Mouse (Mus musculus) hematopoietic multipotent progenitor cell, adult 10-12 weeks (in vitro differentiated cells): ENCODE data around the gene Vmn1r129. TPM values are rescaled to one million over a fixed set of nuclear protein-coding genes. Genes with fewer than 3 reads are reported as not detected.

ENCODE experiments used
- polyA plus RNA-seq: library from polyadenylated mRNA; stranded (reverse); fragments of >175 nt; gene quantifications from 2 replicates; pipeline ENCODE4 v1.2.3, GENCODE M21; 2012; ENCODE audit warnings: low replicate concordance

Gene Vmn1r129
- not detected in 2 replicates for polyA plus RNA-seq

DNA sequence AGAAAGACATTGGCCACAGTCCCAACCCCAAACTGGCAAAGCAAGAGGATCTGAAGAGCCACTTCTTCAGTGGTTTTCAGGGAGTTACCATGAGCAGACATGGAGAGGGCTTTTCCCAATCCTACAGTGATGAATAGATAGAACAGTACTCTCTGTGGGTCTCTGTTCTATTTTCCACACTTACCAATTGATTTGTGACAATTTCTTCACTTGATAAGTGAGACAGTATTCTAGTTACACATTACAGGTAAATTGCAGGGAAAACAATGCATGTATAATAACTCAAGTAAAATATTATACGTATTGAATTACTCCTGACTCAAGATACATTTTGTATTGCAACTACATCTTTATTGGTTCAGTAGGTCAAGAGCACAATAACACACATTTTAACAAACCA, at the start of gene Vmn1r129:
TSS of gene Vmn1r129 (minus strand) at position 101 of the 400 bp plus-strand sequence.

DNA sequence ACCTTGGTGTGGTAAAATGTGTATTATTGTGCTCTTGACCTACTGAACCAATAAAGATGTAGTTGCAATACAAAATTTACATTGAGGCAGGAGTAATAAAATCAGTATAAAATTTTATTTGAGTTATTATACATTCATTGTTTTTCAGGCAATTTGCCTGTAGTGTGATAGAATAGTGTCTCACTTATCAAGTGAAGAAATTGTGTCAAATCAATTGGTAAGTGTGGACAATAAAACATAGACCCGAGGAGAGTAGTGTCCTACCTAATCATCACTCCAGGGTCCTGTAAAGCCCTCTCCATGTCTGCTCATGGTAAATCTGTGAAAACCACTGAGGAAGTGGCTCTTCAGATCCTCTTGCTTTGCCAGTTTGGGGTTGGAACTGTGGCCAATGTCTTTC, 12.0 kb downstream of the Vmn1r129 start, which contains the start of gene Vmn1r128:
TSS of gene Vmn1r128 (plus strand) at position 301 of the 400 bp plus-strand sequence.

DNA sequence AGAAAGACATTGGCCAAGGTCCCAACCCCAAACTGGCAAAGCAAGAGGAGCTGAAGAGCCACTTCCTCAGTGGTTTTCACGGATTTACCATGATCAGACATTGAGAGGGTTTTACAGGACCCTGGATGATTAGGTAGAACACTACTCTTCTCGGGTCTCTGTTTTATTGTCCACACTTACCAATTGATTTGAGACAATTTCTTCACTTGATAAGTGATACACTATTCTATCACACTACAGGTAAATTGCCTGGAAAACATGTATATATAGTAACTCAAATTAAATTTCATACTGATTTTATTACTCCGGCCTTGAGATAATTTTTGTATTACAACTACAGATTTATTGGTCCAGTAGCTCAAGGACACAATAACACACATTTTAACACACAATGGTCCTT, 41.3 kb downstream of the Vmn1r129 start, which contains the start of gene Vmn1r127:
TSS of gene Vmn1r127 (minus strand) at position 101 of the 400 bp plus-strand sequence.

Other genes with a start within 250 kb of the Vmn1r129 start
- gene Vmn1r122, start 227.2 kb downstream of the Vmn1r129 start, polyA plus RNA-seq: not detected in 2 replicates
- not detected in 2 replicates for gene Vmn1r123, start 199.1 kb downstream of the Vmn1r129 start, polyA plus RNA-seq
- gene Gm5157, start 170.9 kb downstream of the Vmn1r129 start, polyA plus RNA-seq: not detected in 2 replicates
- not detected in 2 replicates for gene Vmn1r124, start 100.7 kb downstream of the Vmn1r129 start, polyA plus RNA-seq
- not detected in 2 replicates for gene Vmn1r125, start 89.1 kb downstream of the Vmn1r129 start, polyA plus RNA-seq
- gene Vmn1r126, start 59.8 kb downstream of the Vmn1r129 start, polyA plus RNA-seq: not detected in 2 replicates
- gene Vmn1r127, start 41.4 kb downstream of the Vmn1r129 start, polyA plus RNA-seq: not detected in 2 replicates
- not detected in 2 replicates for gene Vmn1r128, start 11.9 kb downstream of the Vmn1r129 start, polyA plus RNA-seq
- gene Gm6882, start 71.5 kb upstream of the Vmn1r129 start, polyA plus RNA-seq: not detected in 2 replicates
- gene Vmn1r130, start 150.5 kb upstream of the Vmn1r129 start, polyA plus RNA-seq: not detected in 2 replicates
- not detected in 2 replicates for gene Vmn1r131, start 184.8 kb upstream of the Vmn1r129 start, polyA plus RNA-seq